Mouse (Mus musculus): ENCODE measurements around the gene Chrna5.

DNA sequence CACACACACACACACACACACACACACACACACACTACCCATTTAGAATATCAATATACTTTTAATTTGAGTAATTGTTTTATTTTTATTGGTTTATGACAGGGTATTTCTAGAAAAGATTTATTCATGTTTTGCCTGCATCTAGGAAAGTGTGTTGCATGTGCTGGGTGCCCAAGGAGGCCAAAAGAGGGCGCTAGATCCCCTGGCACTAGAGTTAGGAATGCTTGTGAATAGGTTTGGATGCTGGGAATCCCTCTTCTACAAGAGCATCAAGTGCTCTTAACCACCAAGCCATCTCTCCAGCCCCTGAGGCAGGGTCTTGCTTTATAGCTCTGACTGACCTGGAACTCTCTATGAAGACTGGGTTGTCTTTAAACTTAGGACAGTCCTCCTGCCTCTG is 48.9 kb upstream of the Chrna5 start:
- TF ChIP-seq CTCF (IDR thresholded peaks at IDR 0.05 in 2 of 3, conservative IDR thresholded peaks at IDR 0.05 in 1 of 3; ENCODE audit: control insufficient read depth in 1 of 3, insufficient read depth in 1 of 3, low read depth in 2 of 3, low read length in 3 of 3, poor library complexity in 1 of 3, severe bottlenecking in 1 of 3) (peak; percentile 66 to 76 (median 76)), GATA1 (IDR thresholded peaks at IDR 0.05; ENCODE audit: low read depth, low read length) (no peak), NELFE (IDR thresholded peaks at IDR 0.05; ENCODE audit: low read depth, low read length) (no peak), ETS1 (IDR thresholded peaks at IDR 0.05; ENCODE audit: low read depth, low read length) (no peak), POLR2A (IDR thresholded peaks at IDR 0.05; ENCODE audit: control insufficient read depth in 1 of 2, insufficient read depth in 1 of 2, low read depth in 1 of 2, low read length in 2 of 2, poor library complexity in 1 of 2) (no peak), RAD21 (IDR thresholded peaks at IDR 0.05; ENCODE audit: low read depth, low read length) (peak; percentile 62), MYC (IDR thresholded peaks at IDR 0.05; ENCODE audit: low read depth, low read length) (no peak)
